Mouse (Mus musculus) MN1 (cell line): ENCODE data around the gene Cdc34.

Experiments
- DNase-seq: peaks from one replicate; pipeline ENCODE4 v3.0.0-alpha.2; 2016; ENCODE audit warnings: low spot score

Gene Cdc34

DNA sequence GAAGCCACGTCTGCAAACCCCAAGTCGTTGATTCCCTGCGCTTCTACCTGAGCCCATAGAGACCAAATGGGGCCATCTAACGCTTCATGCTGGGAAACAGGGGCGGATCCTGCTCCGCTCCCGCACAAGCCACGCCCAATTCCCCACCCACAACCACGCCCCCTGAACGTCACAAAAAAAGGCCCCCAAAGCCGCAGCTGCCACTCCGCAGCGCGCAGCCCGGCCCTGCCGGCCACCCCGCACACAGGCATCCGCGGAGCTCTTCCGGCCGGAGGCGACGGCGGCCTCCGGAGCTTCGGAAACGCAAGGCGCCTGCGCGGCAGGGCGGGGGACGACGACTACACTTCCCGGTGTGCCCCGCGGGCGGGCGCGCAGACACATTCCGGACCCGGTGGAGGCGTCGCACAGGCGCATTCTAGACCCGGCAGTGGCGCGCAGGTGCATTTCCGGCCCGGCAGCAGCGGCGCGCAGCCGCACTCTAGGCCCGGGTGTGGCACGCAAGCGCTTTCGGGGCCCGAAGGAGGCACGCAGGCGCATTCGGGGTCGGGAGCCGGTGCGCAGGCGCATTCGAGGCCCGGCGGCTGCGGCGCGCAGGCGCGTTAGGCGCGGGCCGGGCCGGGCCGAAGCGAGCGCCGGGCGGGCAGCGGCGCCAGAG is at the start of gene Cdc34:
Gene Cdc34, plus strand, starts transcription at position 605 of the 655 bp plus-strand sequence.
- peak; percentile 100 for DNase-seq

DNA sequence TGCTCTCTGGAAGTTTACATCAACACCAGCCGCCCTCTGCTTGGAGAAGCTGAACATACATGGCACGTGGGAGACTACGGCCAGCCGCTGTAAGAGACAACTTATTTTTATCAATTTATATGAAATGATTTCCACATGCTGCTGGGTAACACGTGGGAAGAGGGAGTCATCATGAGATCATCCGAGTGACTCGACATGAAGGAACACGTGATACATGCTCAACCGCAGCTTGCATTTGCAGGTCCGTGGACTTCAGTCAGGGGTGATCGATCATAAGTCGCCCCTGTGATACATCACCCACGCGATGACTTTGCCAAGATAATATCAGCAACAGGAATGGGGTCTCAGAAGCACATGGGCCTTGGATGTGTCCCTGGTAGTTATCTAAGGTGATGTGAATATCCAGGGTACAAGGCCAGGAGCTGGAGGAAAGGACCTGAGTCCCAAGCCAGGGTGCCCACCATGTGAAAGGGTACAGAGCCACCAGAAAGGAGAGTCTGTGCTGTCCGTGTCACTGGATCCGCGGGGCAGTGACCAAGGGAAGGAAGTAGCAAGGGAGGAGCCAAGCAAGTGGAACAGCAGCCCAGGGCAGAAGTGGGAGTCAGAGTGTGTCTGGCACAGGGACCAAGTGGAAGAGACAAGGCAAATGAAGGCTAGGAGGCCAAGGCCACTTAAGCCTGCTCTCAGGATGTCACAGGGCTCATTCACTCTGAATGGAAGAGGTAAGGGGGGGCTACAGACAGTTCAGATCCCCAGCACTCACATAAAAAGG is 48.8 kb upstream of the Cdc34 start:
- no peak for DNase-seq

DNA sequence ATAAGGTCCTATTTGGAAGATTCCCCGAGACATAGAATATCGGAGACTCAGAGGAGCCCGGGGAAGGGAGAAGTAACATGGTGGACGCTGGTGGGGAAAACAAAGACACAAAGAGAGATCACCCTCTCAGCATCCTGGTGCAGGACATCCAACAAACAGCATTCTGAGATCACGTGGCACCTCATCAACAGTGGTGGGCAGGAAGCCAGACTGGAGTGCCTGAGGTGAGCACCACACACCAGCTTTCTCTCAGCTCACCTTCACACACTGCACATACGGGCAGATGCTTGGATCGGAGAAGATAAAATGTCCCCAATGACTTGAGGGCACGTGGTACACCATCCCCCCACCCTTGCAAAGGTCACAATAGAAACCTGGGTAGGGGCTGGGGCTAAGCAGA is 45.7 kb upstream of the Cdc34 start:
- DNase-seq, result no peak

- DNase-seq, result no peak
Observed at GRCm38 (mm10) chr10:79637128-79638110, 44.6 kb upstream of the Cdc34 start, which contains the start of gene Shc2. Shc2 (minus strand) TSS chr10:79637918.

DNA sequence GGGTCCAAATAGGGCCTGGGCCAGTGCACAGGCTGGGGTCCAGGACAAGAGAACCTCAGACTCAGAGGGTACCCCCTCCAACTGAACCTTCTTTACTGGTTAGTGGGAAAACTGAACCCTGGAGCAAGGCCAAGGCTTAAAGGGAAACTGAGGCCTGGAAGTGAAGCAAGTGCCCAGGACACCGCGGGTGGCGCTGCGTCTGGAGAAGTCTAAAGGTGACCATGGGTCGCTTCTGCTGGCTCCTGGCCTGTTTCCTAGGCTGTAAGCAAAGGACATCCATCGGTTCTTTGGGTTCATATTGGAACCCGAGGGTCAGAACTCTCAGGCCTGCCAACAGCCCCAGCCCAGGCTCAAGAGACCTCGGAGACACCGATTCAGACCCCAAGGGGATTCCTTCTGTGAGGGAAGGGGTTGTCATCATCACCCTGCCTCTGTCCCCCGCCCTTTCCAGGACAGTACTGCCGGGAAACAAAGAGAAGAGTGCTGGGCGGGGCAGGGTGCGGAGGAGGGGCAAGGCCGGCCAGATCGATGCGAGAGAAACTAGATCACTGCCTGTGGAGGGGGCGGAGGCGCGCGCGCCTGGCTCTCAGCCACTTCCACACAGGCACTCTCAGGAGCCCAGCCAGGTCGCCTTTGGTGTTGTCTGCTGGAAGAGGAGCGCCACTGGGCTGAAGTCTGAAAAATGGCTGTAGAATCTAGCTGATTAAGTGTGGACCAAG is 43.4 kb upstream of the Cdc34 start:
- no peak for DNase-seq

- no peak for DNase-seq
Observed at GRCm38 (mm10) chr10:79645711-79646110, 36.3 kb upstream of the Cdc34 start, which contains the start of gene Odf3l2. Odf3l2 (minus strand) TSS chr10:79645738.

GRCm38 (mm10) chr10:79649070-79649751 is 32.8 kb upstream of the Cdc34 start:
- DNase-seq, result peak; percentile 83

DNA sequence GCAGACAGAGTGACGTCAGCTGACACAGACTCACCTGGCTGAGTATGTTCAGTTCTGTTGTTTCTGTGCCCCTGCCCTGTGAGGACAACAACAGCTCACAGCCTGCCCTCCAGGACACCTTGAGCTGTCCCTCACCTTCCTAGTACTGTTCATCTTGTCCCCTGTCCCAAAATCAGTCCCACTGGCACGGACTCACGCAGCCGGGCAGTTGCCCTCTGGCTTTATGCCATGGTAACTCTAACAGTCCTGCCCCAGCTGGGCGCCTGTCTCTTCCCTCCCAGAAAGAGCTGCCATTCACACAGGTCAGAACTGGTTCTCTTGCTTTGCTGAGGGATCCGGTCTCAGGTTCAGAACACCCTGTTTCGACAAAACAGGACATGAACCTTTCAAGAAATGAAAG is 29.2 kb upstream of the Cdc34 start:
- DNase-seq, result no peak

DNA sequence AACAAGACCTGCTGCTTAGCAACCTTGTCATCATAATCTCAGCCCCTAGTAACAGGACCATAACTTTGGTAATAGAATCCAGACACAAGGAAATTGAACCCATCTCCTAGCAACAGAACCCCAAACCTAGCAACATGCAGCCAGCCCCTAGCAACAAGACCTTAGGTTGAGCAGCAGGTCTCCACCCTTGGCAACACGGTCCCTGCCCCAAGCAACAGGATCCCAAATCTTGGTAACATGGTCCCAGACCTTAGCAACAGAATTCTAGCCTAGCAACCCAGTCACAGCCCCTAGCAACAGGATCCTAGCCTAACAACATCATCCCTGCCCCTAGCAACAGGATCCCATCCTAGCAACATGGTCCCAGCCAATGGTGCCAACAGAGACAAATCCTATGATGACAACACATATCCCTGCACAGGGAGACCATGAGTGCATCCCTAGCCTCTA is 27.0 kb upstream of the Cdc34 start:
- peak; percentile 82 for DNase-seq

DNA sequence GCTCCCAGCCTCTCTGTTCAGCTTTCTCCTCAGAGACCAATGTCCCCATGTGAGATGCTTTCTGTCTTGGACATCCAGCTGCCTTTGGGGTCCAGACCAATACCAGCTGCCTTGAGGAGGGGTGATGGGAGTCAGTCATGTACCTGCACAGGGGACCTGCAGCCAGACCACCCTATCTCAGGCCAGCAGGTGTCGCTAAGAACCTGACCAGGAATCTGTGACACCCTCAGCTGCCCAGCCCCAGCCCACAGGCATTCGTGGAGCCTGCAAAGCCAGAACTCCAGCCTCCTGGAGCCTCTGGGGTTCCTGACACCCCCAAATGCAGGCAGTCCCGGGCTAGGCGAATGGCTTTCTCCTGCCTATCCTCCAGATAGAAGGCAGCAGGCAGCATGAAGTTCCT is 23.2 kb upstream of the Cdc34 start:
- peak; percentile 48 for DNase-seq

GRCm38 (mm10) chr10:79660298-79660697 is 21.7 kb upstream of the Cdc34 start:
- DNase-seq, result no peak

GRCm38 (mm10) chr10:79661861-79662260 is 20.1 kb upstream of the Cdc34 start:
- DNase-seq, result no peak

- peak; percentile 78 for DNase-seq
Observed at GRCm38 (mm10) chr10:79664131-79664665, 17.8 kb upstream of the Cdc34 start, which contains the start of gene Madcam1. Madcam1 (plus strand) TSS chr10:79664559.

DNA sequence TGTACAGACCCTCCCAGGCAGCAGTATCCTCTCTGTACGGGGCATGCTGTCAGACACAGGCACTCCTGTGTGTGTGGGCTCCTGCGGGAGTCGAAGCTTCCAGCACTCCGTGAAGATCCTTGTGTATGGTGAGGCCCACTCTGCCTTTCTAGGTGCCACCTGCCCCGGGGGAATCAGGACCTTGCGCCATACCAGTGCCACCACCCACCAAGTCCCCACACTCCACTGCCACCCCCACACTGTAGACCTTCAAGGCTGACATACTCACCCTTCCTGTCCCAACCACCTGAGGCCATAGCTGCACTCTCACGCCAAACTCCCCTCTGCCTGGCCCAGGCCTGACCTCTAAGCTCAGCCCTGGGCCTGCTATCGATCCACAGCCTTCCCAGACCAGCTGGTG is 16.9 kb upstream of the Cdc34 start:
- DNase-seq, result no peak

DNA sequence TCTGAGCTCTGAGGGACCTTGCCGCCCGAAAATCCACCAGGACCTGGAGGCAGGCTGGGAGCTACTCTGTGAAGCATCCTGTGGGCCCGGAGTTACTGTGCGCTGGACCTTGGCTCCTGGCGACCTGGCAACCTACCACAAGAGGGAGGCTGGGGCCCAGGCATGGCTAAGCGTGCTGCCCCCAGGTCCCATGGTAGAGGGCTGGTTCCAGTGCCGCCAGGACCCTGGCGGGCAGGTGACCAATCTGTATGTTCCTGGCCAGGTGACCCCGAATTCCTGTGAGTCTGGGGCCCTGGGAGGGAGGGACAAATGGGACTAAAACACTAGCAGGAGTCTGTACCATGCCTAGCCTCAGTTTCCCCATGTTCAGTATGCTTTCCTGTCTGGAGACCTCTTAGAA is 15.5 kb upstream of the Cdc34 start:
- no peak for DNase-seq

GRCm38 (mm10) chr10:79668076-79668475 is 13.9 kb upstream of the Cdc34 start:
- no peak for DNase-seq

GRCm38 (mm10) chr10:79668771-79669575 is 13.0 kb upstream of the Cdc34 start, which contains the start of gene Tpgs1:
Tpgs1 (plus strand) TSS chr10:79669369.
- DNase-seq, result peak; percentile 95

DNA sequence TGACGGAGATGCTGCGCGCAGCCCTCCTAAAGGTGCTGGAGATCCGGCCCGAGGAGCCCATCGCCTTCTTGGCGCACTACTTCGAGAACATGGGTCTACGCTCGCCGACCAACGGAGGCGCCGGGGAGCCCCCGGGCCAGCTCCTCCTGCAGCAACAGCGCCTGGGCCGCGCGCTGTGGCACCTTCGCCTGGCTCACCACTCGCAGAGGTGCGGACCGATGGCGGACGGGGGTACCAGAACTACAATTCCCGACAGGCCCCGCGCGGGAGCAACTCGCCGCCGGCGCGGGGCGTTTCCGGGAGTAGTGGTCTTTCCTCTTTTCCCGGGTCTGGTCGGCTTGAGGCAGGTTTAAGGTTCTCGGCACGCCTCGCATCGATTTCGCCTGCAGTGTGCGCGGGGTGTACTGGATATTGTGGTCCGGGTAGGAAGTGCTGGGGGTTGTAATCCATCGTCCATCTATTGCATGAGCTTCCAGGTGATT is 12.4 kb upstream of the Cdc34 start:
- peak; percentile 90 for DNase-seq
